Mouse (Mus musculus): Measurements from ENCODE around the gene Slit1. TPM values are rescaled to one million over a fixed set of nuclear protein-coding genes. Genes with fewer than 3 reads are reported as not detected.

The Slit1 gene
- polyA plus RNA-seq, 1 experiment from 2014 or later: 26.7 TPM

- 24% methylated on average over 9 of the region's 9 CpGs for WGBS
- no peak overlapping the region for H3K4me3 ChIP-seq
- H3K4me1 ChIP-seq: peaks cover 54% of the 10 kb centered on the region
- no peaks in the 10 kb centered on the region for H3K9me3 ChIP-seq
- no peaks in the 10 kb centered on the region; the same call in 1 of the 2 replicates for H3K27me3 ChIP-seq (replicated peaks)
- peak; percentile 48; the same call in 1 of the 2 replicates for ATAC-seq (replicated peaks)
- no peak overlapping the region for H3K9ac ChIP-seq
- H3K4me2 ChIP-seq: no peak overlapping the region
- peak overlapping the region; percentile 46; the same call in 1 of the 2 replicates for H3K27ac ChIP-seq
- no peaks in the 10 kb centered on the region for H3K36me3 ChIP-seq (replicated peaks)
These were observed 46.2 kb downstream of the Slit1 start for GRCm38 (mm10) chr19:41697111-41697806.

GRCm38 (mm10) chr19:41696443-41696842 is 47.0 kb downstream of the Slit1 start:
- no peak overlapping the region for H3K4me2 ChIP-seq
- WGBS: 88% methylated on average over 9 of the region's 9 CpGs
- H3K27ac ChIP-seq: no peak overlapping the region
- no peak overlapping the region for H3K4me3 ChIP-seq
- no peaks in the 10 kb centered on the region; the same call in 1 of the 2 replicates for H3K27me3 ChIP-seq (replicated peaks)
- no peak overlapping the region for H3K9ac ChIP-seq
- H3K36me3 ChIP-seq (replicated peaks): no peaks in the 10 kb centered on the region
- ATAC-seq (replicated peaks): no peak
- H3K9me3 ChIP-seq: no peaks in the 10 kb centered on the region
- peaks cover 59% of the 10 kb centered on the region for H3K4me1 ChIP-seq

- 0 out of 2 replicates have a peak, but pooled peaks have one; percentile 24 for ATAC-seq (replicated peaks)
- Histone ChIP-seq H3K27ac (peak overlapping the region; percentile 73), H3K4me1 (peaks cover 72% of the 10 kb centered on the region), H3K36me3 (replicated peaks) (no peaks in the 10 kb centered on the region), H3K9me3 (no peaks in the 10 kb centered on the region), H3K4me3 (no peak overlapping the region), H3K9ac (no peak overlapping the region), H3K27me3 (replicated peaks) (no peaks in the 10 kb centered on the region; the same call in 1 of the 2 replicates), H3K4me2 (no peak overlapping the region)
- 56% methylated on average over 6 of the region's 6 CpGs for WGBS
These were observed 48.4 kb downstream of the Slit1 start for GRCm38 (mm10) chr19:41695046-41695445.

GRCm38 (mm10) chr19:41694610-41695009 is 48.9 kb downstream of the Slit1 start:
- no peak for ATAC-seq (replicated peaks)
- H3K9me3 ChIP-seq: no peaks in the 10 kb centered on the region
- 53% methylated on average over 9 of the region's 9 CpGs for WGBS
- H3K27me3 ChIP-seq (replicated peaks): no peaks in the 10 kb centered on the region; the same call in 1 of the 2 replicates
- no peak overlapping the region for H3K4me3 ChIP-seq
- no peaks in the 10 kb centered on the region for H3K36me3 ChIP-seq (replicated peaks)
- peaks cover 76% of the 10 kb centered on the region for H3K4me1 ChIP-seq
- no peak overlapping the region for H3K4me2 ChIP-seq
- H3K9ac ChIP-seq: no peak overlapping the region
- peak overlapping the region; percentile 73 for H3K27ac ChIP-seq

GRCm38 (mm10) chr19:41693727-41694126 is 49.7 kb downstream of the Slit1 start:
- Histone ChIP-seq H3K4me1 (peaks cover 75% of the 10 kb centered on the region), H3K27ac (peak overlapping the region; percentile 73), H3K27me3 (replicated peaks) (no peaks in the 10 kb centered on the region; the same call in 1 of the 2 replicates), H3K9me3 (no peaks in the 10 kb centered on the region), H3K9ac (no peak overlapping the region), H3K36me3 (replicated peaks) (no peaks in the 10 kb centered on the region), H3K4me2 (no peak overlapping the region; the same call in 1 of the 2 replicates), H3K4me3 (no peak overlapping the region)
- ATAC-seq (replicated peaks): peak; percentile 38
- 22% methylated on average over 5 of the region's 5 CpGs for WGBS

- Histone ChIP-seq H3K27me3 (replicated peaks) (no peaks in the 10 kb centered on the region; the same call in 1 of the 2 replicates), H3K4me1 (peaks cover 74% of the 10 kb centered on the region), H3K36me3 (replicated peaks) (no peaks in the 10 kb centered on the region), H3K9me3 (no peaks in the 10 kb centered on the region), H3K9ac (no peak overlapping the region), H3K4me3 (no peak overlapping the region), H3K27ac (peak overlapping the region; percentile 32; the same call in 1 of the 2 replicates), H3K4me2 (no peak overlapping the region)
- 34% methylated on average over 10 of the region's 10 CpGs for WGBS
- no peak for ATAC-seq (replicated peaks)
These were observed 53.4 kb downstream of the Slit1 start for GRCm38 (mm10) chr19:41690064-41690463.

- ATAC-seq (replicated peaks): no peak
- Histone ChIP-seq H3K4me1 (peaks cover 56% of the 10 kb centered on the region), H3K9ac (no peak overlapping the region), H3K9me3 (no peaks in the 10 kb centered on the region), H3K4me2 (no peak overlapping the region), H3K27ac (peak overlapping the region; percentile 34), H3K4me3 (no peak overlapping the region), H3K36me3 (replicated peaks) (no peaks in the 10 kb centered on the region), H3K27me3 (replicated peaks) (no peaks in the 10 kb centered on the region; the same call in 1 of the 2 replicates)
- 11% methylated on average over 13 of the region's 13 CpGs for WGBS
These were observed 55.2 kb downstream of the Slit1 start for GRCm38 (mm10) chr19:41688251-41688650.

- ATAC-seq (replicated peaks): no peak
- no peaks in the 10 kb centered on the region for H3K36me3 ChIP-seq (replicated peaks)
- no peaks in the 10 kb centered on the region for H3K9me3 ChIP-seq
- H3K27ac ChIP-seq: no peak overlapping the region
- H3K4me2 ChIP-seq: no peak overlapping the region
- peaks cover 52% of the 10 kb centered on the region for H3K4me1 ChIP-seq
- H3K27me3 ChIP-seq (replicated peaks): no peaks in the 10 kb centered on the region; the same call in 1 of the 2 replicates
- no peak overlapping the region for H3K4me3 ChIP-seq
- H3K9ac ChIP-seq: no peak overlapping the region
- WGBS: 62% methylated on average over 8 of the region's 8 CpGs
These were observed 55.6 kb downstream of the Slit1 start for GRCm38 (mm10) chr19:41687836-41688235.

- Histone ChIP-seq H3K9ac (no peak overlapping the region), H3K4me1 (peaks cover 58% of the 10 kb centered on the region), H3K36me3 (replicated peaks) (no peaks in the 10 kb centered on the region), H3K4me3 (no peak overlapping the region), H3K4me2 (no peak overlapping the region), H3K9me3 (no peaks in the 10 kb centered on the region), H3K27me3 (replicated peaks) (no peaks in the 10 kb centered on the region), H3K27ac (no peak overlapping the region)
- no peak for ATAC-seq (replicated peaks)
- 87% methylated on average over 2 of the region's 2 CpGs for WGBS
These were observed 57.3 kb downstream of the Slit1 start for GRCm38 (mm10) chr19:41686194-41686593.

- WGBS: 66% methylated on average over 13 of the region's 13 CpGs
- Histone ChIP-seq H3K4me3 (no peak overlapping the region), H3K9me3 (no peaks in the 10 kb centered on the region), H3K36me3 (replicated peaks) (no peaks in the 10 kb centered on the region), H3K9ac (no peak overlapping the region), H3K27me3 (replicated peaks) (no peaks in the 10 kb centered on the region), H3K27ac (no peak overlapping the region), H3K4me1 (peaks cover 57% of the 10 kb centered on the region), H3K4me2 (no peak overlapping the region)
- no peak for ATAC-seq (replicated peaks)
These were observed 57.9 kb downstream of the Slit1 start for GRCm38 (mm10) chr19:41685453-41686086.

- no peaks in the 10 kb centered on the region for H3K27me3 ChIP-seq (replicated peaks)
- no peak overlapping the region for H3K27ac ChIP-seq
- no peaks in the 10 kb centered on the region for H3K36me3 ChIP-seq (replicated peaks)
- H3K9ac ChIP-seq: no peak overlapping the region
- no peak overlapping the region for H3K4me3 ChIP-seq
- ATAC-seq (replicated peaks): no peak
- H3K4me2 ChIP-seq: no peak overlapping the region
- H3K9me3 ChIP-seq: no peaks in the 10 kb centered on the region
- peaks cover 53% of the 10 kb centered on the region for H3K4me1 ChIP-seq
- WGBS: 78% methylated on average over 1 of the region's 1 CpGs
These were observed 58.6 kb downstream of the Slit1 start for GRCm38 (mm10) chr19:41684874-41685273.

GRCm38 (mm10) chr19:41683951-41684350 is 59.5 kb downstream of the Slit1 start:
- no peak overlapping the region for H3K9ac ChIP-seq
- H3K9me3 ChIP-seq: no peaks in the 10 kb centered on the region
- H3K36me3 ChIP-seq (replicated peaks): no peaks in the 10 kb centered on the region
- H3K4me2 ChIP-seq: no peak overlapping the region
- no peaks in the 10 kb centered on the region for H3K27me3 ChIP-seq (replicated peaks)
- no peak overlapping the region for H3K27ac ChIP-seq
- H3K4me3 ChIP-seq: no peak overlapping the region
- peaks cover 55% of the 10 kb centered on the region for H3K4me1 ChIP-seq
- ATAC-seq (replicated peaks): no peak
- 72% methylated on average over 1 of the region's 1 CpGs for WGBS

All from midbrain, embryonic 15.5 days (tissue).